Mouse (Mus musculus) heart, adult 2 months (tissue): ENCODE results near the gene Cpxm1.

Source experiments
- EP300 ChIP-seq: fragments of 200-500 bp; IDR thresholded peaks from 2 replicates; pipeline ENCODE4 v1.6.1; 2011; ENCODE audit warnings: low read depth, low read length, control low read depth; ENCODE audit not compliant: insufficient read depth
- POLR2A ChIP-seq: fragments of 200-500 bp; IDR thresholded peaks from 2 replicates; pipeline ENCODE4 v1.6.1; 2011; ENCODE audit warnings: mild to moderate bottlenecking, low read depth, low read length, control low read depth; ENCODE audit not compliant: insufficient read depth

DNA sequence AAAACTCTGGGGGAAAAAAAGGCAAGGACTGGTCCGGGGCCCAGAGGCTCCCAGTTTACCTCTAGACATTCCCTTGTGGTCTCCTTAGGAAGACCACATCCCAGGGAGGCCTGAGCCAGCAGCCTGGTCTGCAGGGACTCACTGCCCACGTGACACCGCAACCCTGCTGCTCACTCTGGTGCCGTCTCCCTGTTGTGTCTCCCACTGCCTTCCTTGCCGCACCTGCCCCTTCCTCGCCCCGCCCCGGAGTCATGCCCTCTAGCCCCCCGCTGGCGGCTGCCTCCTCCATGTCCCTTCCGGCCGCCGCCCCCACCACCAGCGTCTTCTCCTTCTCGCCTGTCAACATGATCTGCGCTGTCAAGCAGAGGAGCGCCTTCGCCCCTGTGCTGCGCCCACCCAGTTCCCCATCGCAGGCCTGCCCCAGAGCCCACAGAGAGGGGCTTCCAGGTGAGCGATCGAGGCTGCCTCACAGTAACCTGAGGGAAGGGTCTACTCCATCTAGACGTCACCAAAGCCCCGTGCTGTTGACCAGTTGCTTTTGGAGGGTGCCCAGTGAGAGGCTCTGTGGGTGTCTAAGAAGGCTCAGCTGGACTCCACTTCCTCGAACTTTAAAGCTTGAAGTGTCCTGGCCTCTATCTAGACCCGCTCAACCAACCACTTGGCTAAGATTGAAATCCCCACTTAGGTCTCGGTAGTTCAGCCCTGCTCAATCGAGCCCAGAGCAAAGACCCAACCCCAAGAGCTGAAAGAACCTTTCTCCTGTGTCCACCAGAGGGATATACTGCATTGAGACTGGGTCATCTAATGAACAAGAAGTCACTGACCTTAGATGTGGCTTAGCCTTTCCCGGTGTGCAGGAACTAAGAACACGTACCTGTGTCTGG, 31.9 kb downstream of the Cpxm1 start:
- TF ChIP-seq POLR2A (no peak), EP300 (no peak)
